Mouse (Mus musculus): ENCODE data around the gene Specc1. TPM values are rescaled to one million over a fixed set of nuclear protein-coding genes. Genes with fewer than 3 reads are reported as not detected.
A peak's percentile ranks its signal among the peaks of the same experiment; 100 is the strongest.

Gene Specc1
- polyA plus RNA-seq, 1 experiment from 2014 or later = 10.0 TPM

DNA sequence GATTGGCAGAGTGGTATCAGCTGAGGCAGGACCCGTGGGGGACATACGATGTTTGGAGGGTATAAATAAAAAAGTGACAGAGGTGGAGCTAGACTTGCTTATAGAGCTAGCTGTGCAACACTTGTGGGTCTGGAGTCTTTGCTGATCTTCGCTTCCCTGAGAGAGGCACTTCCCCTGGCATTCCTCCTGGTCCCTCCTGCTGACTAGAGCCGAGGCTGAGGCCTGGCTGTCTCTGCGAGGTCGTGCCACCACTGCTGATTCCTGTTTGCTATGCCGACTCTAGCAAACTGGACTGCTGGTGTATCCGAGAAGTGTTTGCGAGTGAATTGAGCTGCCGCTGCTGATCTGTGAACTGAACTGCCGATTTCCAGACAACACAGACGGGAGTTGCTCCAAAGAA is 43.5 kb downstream of the Specc1 start:
- Histone ChIP-seq H3K27ac (ENCODE audit: low read length) (no peak overlapping the region), H3K27me3 (ENCODE audit: control insufficient read depth, insufficient read depth, low read length) (no peaks in the 10 kb centered on the region), H3K4me3 (ENCODE audit: low read depth, low read length) (no peak overlapping the region), H3K9me3 (ENCODE audit: control insufficient read depth, low read depth, low read length) (no peaks in the 10 kb centered on the region), H3K4me1 (ENCODE audit: control insufficient read depth, insufficient read depth, low read length) (peaks cover under 1% of the 10 kb centered on the region; the same call in 1 of the 2 replicates), H3K4me2 (replicated peaks; ENCODE audit: low read depth, low read length) (no peak overlapping the region), H3K9ac (replicated peaks; ENCODE audit: low read depth, low read length) (no peak overlapping the region), H3K36me3 (ENCODE audit: control insufficient read depth, insufficient read depth, low read length) (no peaks in the 10 kb centered on the region)
- 85% methylated on average over 12 of the region's 12 CpGs for WGBS
- ATAC-seq (ENCODE audit: insufficient number of reproducible peaks, insufficient read depth, low FRiP score, low read depth) = no peak

DNA sequence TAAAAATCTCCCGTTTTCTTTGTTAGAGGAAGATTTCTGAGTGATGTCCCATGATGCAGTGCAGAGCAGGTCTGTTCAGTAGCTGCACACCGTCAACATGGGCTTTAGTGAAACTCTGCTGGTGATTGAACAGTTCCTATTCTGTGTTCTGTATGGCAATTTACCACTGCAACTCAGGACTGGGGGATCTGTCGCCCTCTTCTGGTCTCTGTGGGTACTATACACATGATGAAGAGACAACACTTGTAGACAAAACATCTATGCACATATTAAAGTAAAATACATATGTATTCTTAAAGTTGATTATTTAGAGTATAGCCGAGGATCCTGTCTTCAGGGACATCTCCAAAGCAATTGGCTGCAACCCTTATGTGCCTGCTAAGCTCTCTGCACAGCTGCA is 45.4 kb downstream of the Specc1 start:
- ATAC-seq (ENCODE audit: insufficient number of reproducible peaks, insufficient read depth, low FRiP score, low read depth) = no peak

DNA sequence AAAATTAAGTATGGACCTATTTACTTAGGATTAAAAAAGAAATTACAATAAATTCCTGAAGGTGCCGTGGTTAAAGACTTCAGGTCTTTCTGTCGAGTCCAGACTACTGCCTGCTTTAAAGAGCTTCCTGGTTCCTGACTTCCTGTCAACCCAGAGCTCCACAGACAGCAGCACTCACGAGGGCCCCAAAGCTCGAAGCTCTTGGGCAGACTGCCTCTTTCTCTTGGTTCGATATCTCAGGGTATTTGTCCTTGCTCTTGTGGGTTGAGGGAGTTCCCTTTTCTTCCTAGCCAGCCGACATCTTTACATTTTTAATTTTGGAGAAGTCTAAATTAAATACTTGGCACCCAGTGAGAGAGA is 48.3 kb downstream of the Specc1 start:
- WGBS = 44% methylated on average over 6 of the region's 6 CpGs
- Histone ChIP-seq H3K4me2 (replicated peaks; ENCODE audit: low read depth, low read length) (no peak overlapping the region), H3K36me3 (ENCODE audit: control insufficient read depth, insufficient read depth, low read length) (no peaks in the 10 kb centered on the region), H3K4me3 (ENCODE audit: low read depth, low read length) (no peak overlapping the region), H3K4me1 (ENCODE audit: control insufficient read depth, insufficient read depth, low read length) (peaks cover 8% of the 10 kb centered on the region), H3K9me3 (ENCODE audit: control insufficient read depth, low read depth, low read length) (no peaks in the 10 kb centered on the region), H3K27me3 (ENCODE audit: control insufficient read depth, insufficient read depth, low read length) (no peaks in the 10 kb centered on the region), H3K27ac (ENCODE audit: low read length) (peak overlapping the region; percentile 28; the same call in 1 of the 2 replicates), H3K9ac (replicated peaks; ENCODE audit: low read depth, low read length) (no peak overlapping the region)
- ATAC-seq (ENCODE audit: insufficient number of reproducible peaks, insufficient read depth, low FRiP score, low read depth) = no peak

More for the DNA sequence above, 45.4 kb downstream of the Specc1 start:
- Histone ChIP-seq H3K9ac (replicated peaks; ENCODE audit: low read depth, low read length) (no peak overlapping the region), H3K27me3 (ENCODE audit: control insufficient read depth, insufficient read depth, low read length) (no peaks in the 10 kb centered on the region), H3K27ac (ENCODE audit: low read length) (no peak overlapping the region), H3K9me3 (ENCODE audit: control insufficient read depth, low read depth, low read length) (no peaks in the 10 kb centered on the region), H3K36me3 (ENCODE audit: control insufficient read depth, insufficient read depth, low read length) (no peaks in the 10 kb centered on the region), H3K4me3 (ENCODE audit: low read depth, low read length) (no peak overlapping the region), H3K4me2 (replicated peaks; ENCODE audit: low read depth, low read length) (no peak overlapping the region), H3K4me1 (ENCODE audit: control insufficient read depth, insufficient read depth, low read length) (peaks cover 8% of the 10 kb centered on the region)
- WGBS = 72% methylated on average over 4 of the region's 4 CpGs

DNA sequence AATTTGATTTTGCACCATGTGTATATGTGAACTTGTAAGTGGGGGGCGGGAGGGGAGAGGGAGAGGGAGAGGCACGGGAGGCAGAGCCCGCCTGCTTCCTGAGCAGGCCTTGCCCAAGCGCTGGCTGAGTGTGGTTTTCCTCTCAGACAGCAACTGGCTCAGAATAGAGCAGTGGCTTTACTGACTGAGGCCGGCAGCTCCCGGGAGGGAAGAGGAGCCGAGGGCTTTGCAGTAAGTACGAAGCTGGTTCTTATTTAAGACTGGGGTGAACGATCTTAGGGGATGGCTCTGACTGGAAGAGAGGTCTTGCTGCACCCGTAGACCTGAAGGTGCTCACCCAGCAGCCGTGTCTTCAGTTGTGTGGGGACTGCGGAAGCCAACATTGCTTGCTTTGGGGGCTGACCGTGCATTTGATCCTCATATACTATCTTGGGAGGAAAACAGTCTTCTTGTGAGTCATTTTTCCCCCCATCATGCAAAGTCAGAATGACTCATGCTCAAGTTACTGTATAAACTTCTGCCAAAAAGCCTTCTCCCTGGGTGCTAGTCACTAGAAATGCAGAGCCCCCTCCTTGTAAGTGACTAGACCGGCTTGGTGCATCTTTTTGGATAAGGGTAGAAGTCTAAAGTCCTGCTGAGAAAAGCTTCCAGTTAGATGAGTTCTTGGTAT is 48.8 kb downstream of the Specc1 start:
- H3K4me1 ChIP-seq (ENCODE audit: control insufficient read depth, insufficient read depth, low read length) = peaks cover 8% of the 10 kb centered on the region
- no peak overlapping the region for H3K4me2 ChIP-seq (replicated peaks; ENCODE audit: low read depth, low read length)
- H3K9ac ChIP-seq (replicated peaks; ENCODE audit: low read depth, low read length) = no peak overlapping the region
- no peak overlapping the region for H3K4me3 ChIP-seq (ENCODE audit: low read depth, low read length)
- H3K9me3 ChIP-seq (ENCODE audit: control insufficient read depth, low read depth, low read length) = no peaks in the 10 kb centered on the region
- peak overlapping the region; percentile 28; the same call in 1 of the 2 replicates for H3K27ac ChIP-seq (ENCODE audit: low read length)
- ATAC-seq (ENCODE audit: insufficient number of reproducible peaks, insufficient read depth, low FRiP score, low read depth) = no peak; the same call in 1 of the 2 replicates
- H3K36me3 ChIP-seq (ENCODE audit: control insufficient read depth, insufficient read depth, low read length) = no peaks in the 10 kb centered on the region
- no peaks in the 10 kb centered on the region for H3K27me3 ChIP-seq (ENCODE audit: control insufficient read depth, insufficient read depth, low read length)
- 47% methylated on average over 14 of the region's 14 CpGs for WGBS

DNA sequence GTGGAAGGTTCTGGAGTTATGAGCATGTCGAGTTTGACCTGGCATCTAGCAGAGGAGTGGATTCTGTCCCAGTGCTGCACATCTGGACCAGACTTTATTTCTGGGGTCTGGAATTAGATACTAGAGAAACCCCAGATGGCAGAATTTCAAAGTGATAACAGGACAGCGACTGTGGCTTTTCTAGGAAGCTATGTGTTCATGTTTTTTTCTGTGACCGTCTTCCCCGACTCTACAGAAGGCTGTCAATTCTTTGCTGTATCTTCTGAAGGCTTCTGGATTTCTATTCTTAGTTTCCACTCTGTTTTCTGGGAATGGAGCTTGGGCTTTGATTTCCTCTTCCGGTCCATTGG is 49.3 kb downstream of the Specc1 start:
- no peak overlapping the region for H3K4me3 ChIP-seq (ENCODE audit: low read depth, low read length)
- H3K9ac ChIP-seq (replicated peaks; ENCODE audit: low read depth, low read length) = no peak overlapping the region
- 77% methylated on average over 5 of the region's 5 CpGs for WGBS
- H3K27ac ChIP-seq (ENCODE audit: low read length) = no peak overlapping the region
- no peaks in the 10 kb centered on the region for H3K27me3 ChIP-seq (ENCODE audit: control insufficient read depth, insufficient read depth, low read length)
- H3K4me1 ChIP-seq (ENCODE audit: control insufficient read depth, insufficient read depth, low read length) = peaks cover 8% of the 10 kb centered on the region
- no peak overlapping the region for H3K4me2 ChIP-seq (replicated peaks; ENCODE audit: low read depth, low read length)
- H3K9me3 ChIP-seq (ENCODE audit: control insufficient read depth, low read depth, low read length) = no peaks in the 10 kb centered on the region
- no peaks in the 10 kb centered on the region for H3K36me3 ChIP-seq (ENCODE audit: control insufficient read depth, insufficient read depth, low read length)
- no peak for ATAC-seq (ENCODE audit: insufficient number of reproducible peaks, insufficient read depth, low FRiP score, low read depth)

DNA sequence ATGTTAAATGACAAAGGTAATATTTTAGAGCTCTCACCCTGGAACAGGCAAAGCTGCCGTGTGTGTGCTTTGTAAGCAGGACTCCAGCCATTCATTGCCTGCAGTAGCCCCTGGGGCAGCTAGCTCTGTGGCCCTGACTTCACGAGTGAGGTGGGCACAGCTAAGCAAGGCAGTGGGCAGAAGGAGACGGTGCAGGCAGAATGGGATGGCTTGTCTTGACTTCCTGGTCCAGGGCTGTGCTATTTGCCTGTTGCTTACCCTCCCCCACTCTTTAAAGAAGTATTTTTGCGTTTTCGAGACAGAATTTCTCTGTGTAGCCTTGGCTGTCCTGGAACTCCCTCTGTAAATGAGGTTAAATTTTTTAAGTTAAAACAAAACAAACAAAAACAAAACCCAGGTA is 50.1 kb downstream of the Specc1 start:
- Histone ChIP-seq H3K4me3 (ENCODE audit: low read depth, low read length) (no peak overlapping the region), H3K9ac (replicated peaks; ENCODE audit: low read depth, low read length) (no peak overlapping the region), H3K27me3 (ENCODE audit: control insufficient read depth, insufficient read depth, low read length) (no peaks in the 10 kb centered on the region), H3K27ac (ENCODE audit: low read length) (no peak overlapping the region), H3K4me1 (ENCODE audit: control insufficient read depth, insufficient read depth, low read length) (peaks cover 8% of the 10 kb centered on the region), H3K36me3 (ENCODE audit: control insufficient read depth, insufficient read depth, low read length) (no peaks in the 10 kb centered on the region), H3K4me2 (replicated peaks; ENCODE audit: low read depth, low read length) (no peak overlapping the region), H3K9me3 (ENCODE audit: control insufficient read depth, low read depth, low read length) (no peaks in the 10 kb centered on the region)
- ATAC-seq (ENCODE audit: insufficient number of reproducible peaks, insufficient read depth, low FRiP score, low read depth) = no peak
- 50% methylated on average over 5 of the region's 5 CpGs for WGBS

DNA sequence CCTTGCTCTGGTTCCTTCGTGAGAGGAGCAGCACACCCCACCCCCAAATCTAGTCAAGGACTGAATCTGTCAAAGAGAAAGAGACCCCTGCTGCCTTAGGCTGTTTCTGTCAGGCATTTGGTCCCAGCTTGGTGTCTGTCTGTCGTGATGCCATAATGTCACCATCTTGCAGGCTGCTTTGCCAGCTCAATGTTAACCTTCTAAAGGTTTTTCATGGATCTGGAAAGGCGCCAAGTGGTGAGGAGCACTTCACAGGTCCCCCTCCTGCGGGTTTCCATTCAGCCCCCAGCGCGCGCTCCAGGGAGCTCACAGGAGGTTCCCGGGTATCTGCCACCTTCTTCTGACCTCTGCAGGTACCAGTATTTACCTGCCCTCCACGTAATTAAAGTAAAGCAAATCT is 51.4 kb downstream of the Specc1 start:
- H3K4me3 ChIP-seq (ENCODE audit: low read depth, low read length) = no peak overlapping the region
- H3K27ac ChIP-seq (ENCODE audit: low read length) = no peak overlapping the region
- no peaks in the 10 kb centered on the region for H3K9me3 ChIP-seq (ENCODE audit: control insufficient read depth, low read depth, low read length)
- 34% methylated on average over 9 of the region's 9 CpGs for WGBS
- H3K4me1 ChIP-seq (ENCODE audit: control insufficient read depth, insufficient read depth, low read length) = peaks cover 8% of the 10 kb centered on the region
- no peak overlapping the region for H3K4me2 ChIP-seq (replicated peaks; ENCODE audit: low read depth, low read length)
- H3K27me3 ChIP-seq (ENCODE audit: control insufficient read depth, insufficient read depth, low read length) = no peaks in the 10 kb centered on the region
- H3K36me3 ChIP-seq (ENCODE audit: control insufficient read depth, insufficient read depth, low read length) = no peaks in the 10 kb centered on the region
- H3K9ac ChIP-seq (replicated peaks; ENCODE audit: low read depth, low read length) = no peak overlapping the region
- ATAC-seq (ENCODE audit: insufficient number of reproducible peaks, insufficient read depth, low FRiP score, low read depth) = no peak

DNA sequence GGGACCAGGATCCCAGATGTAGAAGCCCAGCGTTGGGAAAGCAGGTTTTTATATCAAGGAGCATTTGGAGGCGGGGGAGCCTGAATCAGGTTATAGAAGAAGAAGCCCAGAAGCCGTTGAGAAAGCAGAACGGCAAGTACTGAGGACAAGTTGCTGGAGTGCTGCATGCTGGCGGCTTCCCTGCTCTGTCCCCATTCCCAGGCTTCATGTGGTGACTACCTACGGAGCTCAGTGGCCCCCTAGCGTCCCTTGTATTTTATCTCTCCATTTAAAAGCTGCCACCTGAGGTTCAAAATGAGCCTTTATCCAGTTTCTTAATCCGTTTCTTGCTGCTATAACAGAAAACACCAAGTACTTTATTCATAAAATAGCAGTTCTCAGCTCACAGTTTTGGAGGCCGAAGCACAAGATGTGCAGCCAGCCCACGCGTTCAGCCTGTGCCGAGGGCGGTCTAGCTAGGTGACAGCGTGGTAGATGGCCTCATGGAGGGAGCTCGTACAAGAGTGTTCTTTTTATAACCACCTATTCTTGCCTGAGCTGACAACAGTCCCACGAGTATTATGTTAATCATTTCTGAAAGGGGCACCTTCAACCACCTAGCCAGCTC is 54.2 kb downstream of the Specc1 start:
- Histone ChIP-seq H3K4me2 (replicated peaks; ENCODE audit: low read depth, low read length) (no peak overlapping the region), H3K9me3 (ENCODE audit: control insufficient read depth, low read depth, low read length) (no peaks in the 10 kb centered on the region), H3K4me1 (ENCODE audit: control insufficient read depth, insufficient read depth, low read length) (peaks cover 2% of the 10 kb centered on the region), H3K4me3 (ENCODE audit: low read depth, low read length) (no peak overlapping the region), H3K9ac (replicated peaks; ENCODE audit: low read depth, low read length) (no peak overlapping the region), H3K27ac (ENCODE audit: low read length) (no peak overlapping the region), H3K27me3 (ENCODE audit: control insufficient read depth, insufficient read depth, low read length) (no peaks in the 10 kb centered on the region), H3K36me3 (ENCODE audit: control insufficient read depth, insufficient read depth, low read length) (no peaks in the 10 kb centered on the region)
- WGBS = 66% methylated on average over 16 of the region's 16 CpGs
- no peak for ATAC-seq (ENCODE audit: insufficient number of reproducible peaks, insufficient read depth, low FRiP score, low read depth)

DNA sequence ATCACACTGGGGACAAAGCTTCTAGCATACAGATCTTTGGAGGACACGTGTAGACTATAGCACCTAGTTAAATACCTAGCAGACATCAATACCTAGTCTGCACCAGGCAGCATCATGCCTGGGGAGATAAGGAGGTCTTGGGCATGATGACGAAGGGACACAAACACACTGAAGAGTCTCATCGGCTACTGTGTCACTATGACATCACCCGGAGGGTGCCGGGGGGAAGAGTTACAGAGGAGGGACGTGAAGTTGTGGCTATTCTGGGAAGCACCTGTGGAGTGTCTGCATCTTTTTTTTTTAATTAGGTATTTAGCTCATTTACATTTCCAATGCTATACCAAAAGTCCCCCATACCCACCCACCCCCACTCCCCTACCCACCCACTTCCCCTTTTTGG is 55.5 kb downstream of the Specc1 start:
- Histone ChIP-seq H3K4me3 (ENCODE audit: low read depth, low read length) (no peak overlapping the region), H3K36me3 (ENCODE audit: control insufficient read depth, insufficient read depth, low read length) (no peaks in the 10 kb centered on the region), H3K27ac (ENCODE audit: low read length) (no peak overlapping the region), H3K4me2 (replicated peaks; ENCODE audit: low read depth, low read length) (no peak overlapping the region), H3K4me1 (ENCODE audit: control insufficient read depth, insufficient read depth, low read length) (no peaks in the 10 kb centered on the region), H3K27me3 (ENCODE audit: control insufficient read depth, insufficient read depth, low read length) (no peaks in the 10 kb centered on the region), H3K9ac (replicated peaks; ENCODE audit: low read depth, low read length) (no peak overlapping the region), H3K9me3 (ENCODE audit: control insufficient read depth, low read depth, low read length) (no peaks in the 10 kb centered on the region)
- ATAC-seq (ENCODE audit: insufficient number of reproducible peaks, insufficient read depth, low FRiP score, low read depth) = no peak
- WGBS = 86% methylated on average over 6 of the region's 6 CpGs

Measured in stomach, embryonic 14.5 days (tissue).